ENCODE assay signal across 26 mouse cellular contexts in the genomic region with DNA sequence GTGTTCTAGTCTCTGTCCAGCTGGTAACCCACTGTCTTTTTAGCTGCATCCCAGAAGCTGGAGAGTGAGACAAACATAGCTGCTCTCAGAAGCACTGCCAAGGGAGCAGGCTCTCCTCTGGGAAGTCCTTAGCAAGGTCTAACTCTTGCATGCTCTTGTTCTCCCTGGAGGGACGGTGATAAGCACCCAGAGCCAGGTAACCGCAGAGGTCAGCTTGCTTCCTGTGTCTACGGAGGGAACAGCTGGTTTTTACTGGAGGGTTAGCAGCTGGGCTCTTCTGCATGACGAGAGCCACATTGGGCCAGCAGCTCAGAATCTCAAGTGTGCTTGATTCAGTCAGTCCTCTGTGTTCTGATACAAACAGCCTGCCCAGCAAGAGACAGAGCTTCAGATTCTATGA.
A peak's percentile ranks its signal among the peaks of the same experiment; 100 is the strongest.
DNase-seq lines count a peak whose midpoint lies in the region; TF ChIP-seq lines count a peak whose summit lies in the region.
"Had no signal": no experiment of that assay in that cellular context is flagged by ENCODE, and none has a peak within 500 bp of the region (broad histone marks: within the 10 kb centered on the region; RNA-seq: fewer than 3 reads in every experiment).

No protein-coding gene starts in this region.

- no peaks in the 10 kb centered on the region for H3K36me3 ChIP-seq in myocyte (ENCODE audit: control insufficient read depth, insufficient read depth)
- H3K36me3 ChIP-seq: embryonic facial prominence, embryonic 12.5 days; embryonic facial prominence, embryonic 15.5 days; G1E; heart, embryonic 12.5 days; heart, embryonic 15.5 days had no signal

- no peak for TF ChIP-seq POLR2A in myocyte (IDR thresholded peaks at IDR 0.05; ENCODE audit: insufficient read length, low read depth)

- no peaks in the 10 kb centered on the region for H3K27me3 ChIP-seq in myocyte (ENCODE audit: control insufficient read depth, insufficient read depth, insufficient read length)
- H3K27me3 ChIP-seq: CH12.LX; embryonic facial prominence, embryonic 12.5 days; embryonic facial prominence, embryonic 15.5 days; heart, embryonic 12.5 days; heart, embryonic 15.5 days; Patski had no signal

- DNase-seq in heart, adult 11 months = peak; percentile 63
- no peak for DNase-seq in heart, postnatal 25 days (ENCODE audit: low spot score)
- DNase-seq in kidney, postnatal 10 days = peak; percentile 34
- DNase-seq in kidney, adult 11 months = no peak
- no peak for DNase-seq in urinary bladder, postnatal 36 days (ENCODE audit: low spot score in 2 of 2)
- DNase-seq: adrenal gland, adult 2 months; adrenal gland, postnatal 14 days; cerebellum, adult 11 months; cerebellum, adult 2 months; cerebellum, adult 9-11 months; cerebellum, postnatal 25 days; forebrain, postnatal 0 days; gastrocnemius, adult 2 months; gastrocnemius, postnatal 14 days; heart, adult 18-20 months; heart, postnatal 10 days; heart, postnatal 4 days had no signal

- intact Hi-C loops in heart, postnatal 25 days (cut with DNase I) = no loop called here

- no peak overlapping the region for H3K4me3 ChIP-seq in myocyte
- H3K4me3 ChIP-seq: embryonic facial prominence, embryonic 12.5 days; embryonic facial prominence, embryonic 15.5 days; gastrocnemius, adult 2 months; heart, embryonic 12.5 days; heart, embryonic 15.5 days had no signal

- no peak overlapping the region for H3ac ChIP-seq in myocyte (ENCODE audit: control insufficient read depth, insufficient read length)

- no peaks in the 10 kb centered on the region for H3K79me2 ChIP-seq in myocyte (ENCODE audit: control insufficient read depth, insufficient read depth)

- H3K4me2 ChIP-seq in myocyte (ENCODE audit: low read depth) = no peak overlapping the region
- H3K4me2 ChIP-seq: embryonic facial prominence, embryonic 12.5 days; embryonic facial prominence, embryonic 15.5 days; heart, embryonic 12.5 days; heart, embryonic 15.5 days; hindbrain, embryonic 14.5 days had no signal

TF ChIP-seq in myocyte, 11 proteins besides CTCF, POLR2A, EP300 and RAD21:
- TF ChIP-seq MYOD1 (IDR thresholded peaks at IDR 0.05; ENCODE audit: control insufficient read depth in 1 of 3, insufficient read length in 2 of 3, low read depth in 2 of 3) (peak in 2 of 3 experiments; percentile 39 to 55), USF1 (IDR thresholded peaks at IDR 0.05; ENCODE audit: low read depth) (no peak), MYOG (IDR thresholded peaks at IDR 0.05; ENCODE audit: control insufficient read depth in 1 of 3, insufficient read depth in 1 of 3, insufficient read length in 2 of 3, low read depth in 2 of 3) (peak in 1 of 3 experiments; percentile 60)
TF ChIP-seq in myocyte: peak in this region for 2.

Comparison
In these comparisons a context has a peak if more than half of its experiments do, and no peak if none do; other contexts are left out.
1. DNase-seq: peak in heart, adult 11 months (single experiment) and kidney, postnatal 10 days (single experiment); none in heart, postnatal 25 days (single experiment), kidney, adult 11 months (single experiment) and urinary bladder, postnatal 36 days (0 of 2).